26 mouse cellular contexts compared by ENCODE assay signal in genomic region chr14:76592090-76592489, GRCm38 (mm10). TPM values are rescaled to one million over a fixed set of nuclear protein-coding genes. Genes with fewer than 3 reads are reported as not detected.
A peak's percentile ranks its signal among the peaks of the same experiment; 100 is the strongest.
DNase-seq lines count a peak whose midpoint lies in the region; ATAC-seq and TF ChIP-seq lines count a peak whose summit lies in the region.
"Had no signal": no experiment of that assay in that cellular context is flagged by ENCODE, and none has a peak within 500 bp of the region (broad histone marks: within the 10 kb centered on the region; RNA-seq: fewer than 3 reads in every experiment).

No protein-coding gene starts in this region.

- no peaks in the 10 kb centered on the region for H3K27me3 ChIP-seq in liver, adult 2 months (ENCODE audit: control insufficient read depth, insufficient read depth, low read length)
- no peaks in the 10 kb centered on the region for H3K27me3 ChIP-seq in liver, postnatal 0 days (ENCODE audit: insufficient read depth, low read length)
- no peaks in the 10 kb centered on the region for H3K27me3 ChIP-seq in midbrain, postnatal 0 days (ENCODE audit: insufficient read depth, low read length)
- H3K27me3 ChIP-seq: hindbrain, embryonic 12.5 days; liver, embryonic 13.5 days; lung, embryonic 15.5 days; midbrain, embryonic 12.5 days had no signal

- TF ChIP-seq POLR2A in liver, adult 2 months (IDR thresholded peaks at IDR 0.05; ENCODE audit: extremely low read depth, insufficient read depth, low read length), result no peak

- no peaks in the 10 kb centered on the region for H3K9me3 ChIP-seq in liver, postnatal 0 days (ENCODE audit: low read length)
- no peaks in the 10 kb centered on the region for H3K9me3 ChIP-seq in midbrain, postnatal 0 days (ENCODE audit: low read length)
- H3K9me3 ChIP-seq: hindbrain, embryonic 12.5 days; liver, embryonic 13.5 days; lung, embryonic 15.5 days; midbrain, embryonic 12.5 days had no signal

- DNase-seq in liver, adult 2 months (ENCODE audit: extremely low read depth, low read depth, low spot score), result peak; percentile 78
- no peak for DNase-seq in liver, postnatal 0 days
- peak; percentile 74 for DNase-seq in 416B (ENCODE audit: low read depth)
- peak; percentile 41 for DNase-seq in adrenal gland, postnatal 14 days
- no peak for DNase-seq in heart, adult 11 months
- DNase-seq in frontal cortex, adult 2 months (ENCODE audit: extremely low spot score in 1 of 2, low spot score in 1 of 2), result no peak
- no peak for DNase-seq in midbrain, postnatal 0 days (ENCODE audit: low spot score)
- DNase-seq: B cell, adult 2 months; cerebellum, adult 18-20 months; heart, postnatal 14 days; kidney, postnatal 14 days; layer of hippocampus, adult 9-11 months; liver, embryonic 13.5 days; right cerebral cortex, postnatal 4 days had no signal

- no peak overlapping the region for H3K9ac ChIP-seq in liver, adult 2 months (ENCODE audit: low read depth, low read length)
- H3K9ac ChIP-seq in liver, postnatal 0 days (replicated peaks), result no peak overlapping the region
- no peak overlapping the region for H3K9ac ChIP-seq in midbrain, postnatal 0 days (replicated peaks; ENCODE audit: low read length, poor library complexity, severe bottlenecking)
- H3K9ac ChIP-seq: hindbrain, embryonic 12.5 days; liver, embryonic 13.5 days; lung, embryonic 15.5 days; midbrain, embryonic 12.5 days had no signal

- H3K4me1 ChIP-seq in liver, adult 2 months (ENCODE audit: control insufficient read depth, insufficient read depth, low read length), result no peaks in the 10 kb centered on the region
- peaks cover 14% of the 10 kb centered on the region for H3K4me1 ChIP-seq in liver, postnatal 0 days (ENCODE audit: insufficient read depth)
- H3K4me1 ChIP-seq in midbrain, postnatal 0 days (ENCODE audit: insufficient read depth, low read length), result no peaks in the 10 kb centered on the region
- H3K4me1 ChIP-seq: hindbrain, embryonic 12.5 days; midbrain, embryonic 12.5 days had no signal

- no peak for TF ChIP-seq EP300 in liver, postnatal 0 days (IDR thresholded peaks at IDR 0.05; ENCODE audit: low read depth)

- no peaks in the 10 kb centered on the region for H3K79me2 ChIP-seq in liver, adult 2 months (ENCODE audit: control insufficient read depth, insufficient read depth, low read length)

- no peak overlapping the region for H3K27ac ChIP-seq in liver, adult 2 months (replicated peaks; ENCODE audit: insufficient read depth, low read depth, low read length)
- no peak overlapping the region for H3K27ac ChIP-seq in liver, postnatal 0 days (ENCODE audit: low read depth)
- no peak overlapping the region for H3K27ac ChIP-seq in midbrain, postnatal 0 days (ENCODE audit: low read depth, low read length)
- H3K27ac ChIP-seq: hindbrain, embryonic 12.5 days; hindbrain, postnatal 0 days; liver, embryonic 13.5 days; lung, embryonic 15.5 days; midbrain, embryonic 12.5 days; stomach, postnatal 0 days had no signal

- H3K4me3 ChIP-seq in liver, adult 2 months (ENCODE audit: insufficient read depth, low read depth, low read length), result no peak overlapping the region
- H3K4me3 ChIP-seq in liver, postnatal 0 days (ENCODE audit: low read depth, low read length), result no peak overlapping the region
- H3K4me3 ChIP-seq in midbrain, postnatal 0 days (ENCODE audit: low read depth, low read length), result no peak overlapping the region
- H3K4me3 ChIP-seq: erythroblast, embryonic 14.5 days; hindbrain, embryonic 12.5 days; liver, embryonic 13.5 days; lung, embryonic 15.5 days; midbrain, embryonic 12.5 days had no signal

- 51% methylated on average over 6 of the region's 6 CpGs for WGBS in liver, adult 2 months
- 43% methylated on average over 6 of the region's 6 CpGs for WGBS in liver, postnatal 0 days (ENCODE audit: insufficient replicate concordance)
- WGBS in midbrain, postnatal 0 days, result 91% methylated on average over 6 of the region's 6 CpGs

- no peak for TF ChIP-seq CTCF in liver, adult 2 months (IDR thresholded peaks at IDR 0.05; ENCODE audit: low read depth, low read length)
- TF ChIP-seq CTCF in liver, postnatal 0 days (IDR thresholded peaks at IDR 0.05; ENCODE audit: low read depth), result no peak
- no peak for TF ChIP-seq CTCF in midbrain, postnatal 0 days (IDR thresholded peaks at IDR 0.05)

- H3K36me3 ChIP-seq in liver, adult 2 months (ENCODE audit: control insufficient read depth, insufficient read depth, low read length), result no peaks in the 10 kb centered on the region
- no peaks in the 10 kb centered on the region for H3K36me3 ChIP-seq in liver, postnatal 0 days (replicated peaks; ENCODE audit: insufficient read depth, low read length)
- no peaks in the 10 kb centered on the region for H3K36me3 ChIP-seq in midbrain, postnatal 0 days (ENCODE audit: insufficient read depth, low read length)
- H3K36me3 ChIP-seq: hindbrain, embryonic 12.5 days; liver, embryonic 13.5 days; lung, embryonic 15.5 days; midbrain, embryonic 12.5 days had no signal

- H3K4me2 ChIP-seq in liver, postnatal 0 days (ENCODE audit: low read depth, low read length), result no peak overlapping the region
- H3K4me2 ChIP-seq in midbrain, postnatal 0 days (ENCODE audit: low read depth, low read length, poor library complexity, severe bottlenecking), result no peak overlapping the region
- H3K4me2 ChIP-seq: hindbrain, embryonic 12.5 days; liver, embryonic 13.5 days; lung, embryonic 15.5 days; midbrain, embryonic 12.5 days had no signal

- ATAC-seq in liver, postnatal 0 days, result no peak
- peak; percentile 65 for ATAC-seq in megakaryocyte progenitor cell, adult 5-6 weeks (replicated peaks; ENCODE audit: poor library complexity)
- ATAC-seq in midbrain, postnatal 0 days (ENCODE audit: low FRiP score), result no peak
- ATAC-seq: activated CD4-positive, CD25-positive, alpha-beta regulatory T cell, adult 4 months; forebrain, embryonic 16.5 days; hindbrain, postnatal 0 days; intestine, embryonic 16.5 days had no signal

RNA-seq across cellular contexts. Expression of gene Serp2, which starts 35.4 kb away (rescaled TPM):
- total RNA-seq in liver, adult 2 months (2014; rRNA removed), result 0.37 TPM in 1 of 2 replicates, not detected in the other
- not detected in 2 replicates for polyA plus RNA-seq in liver, adult 2 months (2012; rRNA removed)
- 0.58 and 0.75 TPM in 2 replicates for polyA plus RNA-seq in liver, postnatal 0 days (2015; fragmentation: Nextera tagmentation; extraction: Ambion mirVana)
- 6.4 and 7.3 TPM in 2 replicates for total RNA-seq in adrenal gland, postnatal 14 days (2021)
- not detected in 2 replicates for total RNA-seq in megakaryocyte progenitor cell, adult 5-6 weeks (2015)
- not detected in 2 replicates for total RNA-seq in megakaryocyte progenitor cell, adult 5-6 weeks (2017)
- polyA plus RNA-seq in frontal cortex, adult 2 months (2012; rRNA removed), result 195 and 205 TPM in 2 replicates
- total RNA-seq in midbrain, postnatal 0 days (2014; rRNA removed), result 164 and 199 TPM in 2 replicates
- polyA plus RNA-seq in midbrain, postnatal 0 days (2015; fragmentation: Nextera tagmentation; extraction: Ambion mirVana), result 271 and 292 TPM in 2 replicates
- total RNA-seq: megakaryocyte, adult 5-6 weeks; monocyte, adult 5-6 weeks had no signal

Comparison
In these comparisons a context has a peak if more than half of its experiments do, and no peak if none do; other contexts are left out.
1. DNase-seq: peak in liver, adult 2 months (single experiment), 416B (single experiment) and adrenal gland, postnatal 14 days (single experiment); none in liver, postnatal 0 days (single experiment), heart, adult 11 months (single experiment), frontal cortex, adult 2 months (0 of 2) and midbrain, postnatal 0 days (single experiment).
2. RNA of gene Serp2, which starts 35.4 kb away (total RNA-seq): 164 to 199 TPM in midbrain, postnatal 0 days; 6.4 to 7.3 TPM in adrenal gland, postnatal 14 days, 0.37 TPM in liver, adult 2 months and not detected in megakaryocyte progenitor cell, adult 5-6 weeks; every median in the first group is over 10 times any median in the second.